In the genomic region with DNA sequence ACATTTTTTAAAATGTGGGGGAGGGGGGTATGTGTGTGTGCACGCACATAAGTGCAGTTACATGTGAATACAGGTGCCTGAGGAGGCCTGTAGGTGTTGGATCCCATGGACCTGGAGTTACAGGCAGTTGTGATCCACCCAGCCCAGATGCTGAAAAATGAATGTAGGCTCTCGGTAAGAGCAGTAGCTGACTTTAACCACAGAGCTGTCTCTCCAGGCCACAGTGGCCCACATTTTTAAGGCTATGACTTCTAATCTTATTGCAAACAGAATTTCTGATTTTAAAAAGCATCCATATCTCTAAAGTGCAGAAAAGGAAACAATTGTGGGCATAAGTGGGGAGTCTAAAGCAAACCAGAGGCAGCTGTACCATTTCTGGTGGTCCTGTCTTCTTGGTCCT, we compare ENCODE assay signal across 14 mouse cellular contexts.
"Had no signal": no experiment of that assay in that cellular context is flagged by ENCODE, and none has a peak within 500 bp of the region (broad histone marks: within the 10 kb centered on the region; RNA-seq: fewer than 3 reads in every experiment).

No protein-coding gene starts in this region.

- ATAC-seq: midbrain, embryonic 15.5 days had no signal

- H3K27ac ChIP-seq: liver, embryonic 14.5 days; midbrain, embryonic 10.5 days; midbrain, embryonic 12.5 days; midbrain, embryonic 15.5 days; neural tube, embryonic 12.5 days had no signal

- H3K4me2 ChIP-seq: lung, embryonic 14.5 days; midbrain, embryonic 12.5 days; midbrain, embryonic 15.5 days; neural tube, embryonic 12.5 days had no signal

- H3K9me3 ChIP-seq: megakaryocyte, embryonic 14.5 days; midbrain, embryonic 10.5 days; midbrain, embryonic 12.5 days; midbrain, embryonic 15.5 days; neural tube, embryonic 12.5 days had no signal

- H3K27me3 ChIP-seq: megakaryocyte, embryonic 14.5 days; midbrain, embryonic 12.5 days; midbrain, embryonic 15.5 days; neural tube, embryonic 12.5 days had no signal

- H3K4me1 ChIP-seq: midbrain, embryonic 10.5 days; midbrain, embryonic 12.5 days; midbrain, embryonic 15.5 days; neural tube, embryonic 12.5 days had no signal

- H3K9ac ChIP-seq: liver, embryonic 14.5 days; lung, embryonic 14.5 days; midbrain, embryonic 12.5 days; midbrain, embryonic 15.5 days; neural tube, embryonic 12.5 days had no signal

- H3K36me3 ChIP-seq: midbrain, embryonic 10.5 days; midbrain, embryonic 12.5 days; midbrain, embryonic 15.5 days; neural tube, embryonic 12.5 days had no signal

- H3K4me3 ChIP-seq: megakaryocyte, embryonic 14.5 days; midbrain, embryonic 10.5 days; midbrain, embryonic 12.5 days; midbrain, embryonic 15.5 days; neural tube, embryonic 12.5 days had no signal

- DNase-seq: lung, embryonic 14.5 days; lung, postnatal 4 days; right cerebral cortex, postnatal 14 days; right cerebral cortex, postnatal 4 days; spleen, adult 18-20 months; thymus, adult 18-20 months; thymus, postnatal 25 days; thymus, postnatal 4 days had no signal
